Mouse (Mus musculus): Measurements from ENCODE around the gene Jup. TPM values are rescaled to one million over a fixed set of nuclear protein-coding genes. Genes with fewer than 3 reads are reported as not detected.

Gene Jup
- total RNA-seq, 2 experiments from 2014 or later: 1.5 to 3.9 TPM

DNA sequence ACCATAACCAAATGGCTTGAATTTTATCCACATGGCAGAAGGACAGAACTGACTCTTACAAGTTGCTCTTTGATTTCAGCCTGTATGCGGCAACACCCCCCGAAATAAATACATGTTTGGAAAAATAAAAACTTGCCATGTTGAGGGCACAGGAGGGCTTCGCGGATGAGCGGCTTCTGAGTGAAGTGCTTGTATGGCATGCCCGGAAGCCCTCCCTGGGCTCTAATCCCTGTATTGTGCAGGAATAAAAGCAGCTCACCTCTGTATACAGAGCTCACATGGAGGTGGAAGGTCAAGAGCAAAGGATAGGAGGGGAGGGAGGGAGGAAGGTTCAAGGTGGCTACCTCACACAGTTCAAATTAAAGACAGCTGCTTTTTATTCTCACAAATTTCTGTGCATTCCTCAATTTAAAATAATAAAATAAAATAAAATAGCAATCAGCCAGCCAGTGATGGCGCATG, 5.6 kb downstream of the Jup start:
- no peak for ATAC-seq (ENCODE audit: poor library complexity, severe bottlenecking)

DNA sequence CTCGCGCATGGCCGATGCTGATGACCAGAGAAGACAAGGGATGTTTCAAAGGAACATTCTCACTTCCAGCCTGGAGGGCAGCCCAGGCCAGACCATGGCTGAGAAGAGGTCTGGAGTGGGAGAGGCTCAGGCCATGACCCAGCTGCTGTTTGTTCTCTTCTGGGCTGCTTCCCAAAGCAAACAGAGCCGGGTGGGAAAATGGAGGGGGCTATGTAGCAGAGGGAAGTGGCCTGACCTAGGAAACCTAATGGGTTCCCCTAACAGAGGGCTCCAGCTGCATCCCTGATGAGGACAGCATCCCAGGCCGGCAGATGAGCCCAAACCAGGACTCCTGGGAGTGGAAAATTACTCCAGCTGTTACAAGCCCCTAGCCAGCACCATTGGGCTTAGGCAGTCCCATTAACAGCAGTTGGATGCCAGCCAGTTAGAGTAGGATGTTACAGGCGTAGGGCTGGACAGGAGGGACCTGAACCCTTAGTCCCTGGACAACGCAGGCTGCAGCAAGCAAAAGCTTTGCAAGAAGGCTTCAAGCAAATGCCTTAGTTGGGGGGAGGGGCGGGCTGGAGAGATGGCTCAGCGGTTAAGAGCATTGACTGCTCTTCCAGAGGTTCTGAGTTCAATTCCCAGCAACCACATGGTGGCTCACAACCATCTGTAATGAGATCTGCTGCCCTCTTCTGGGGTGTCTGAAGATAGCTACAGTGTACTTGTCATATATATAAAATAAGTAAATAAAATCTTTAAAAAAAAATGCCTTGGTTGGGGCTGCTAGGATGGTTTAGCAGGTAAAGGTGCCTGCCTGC, 6.3 kb downstream of the Jup start:
- no peak for ATAC-seq (ENCODE audit: poor library complexity, severe bottlenecking)

DNA sequence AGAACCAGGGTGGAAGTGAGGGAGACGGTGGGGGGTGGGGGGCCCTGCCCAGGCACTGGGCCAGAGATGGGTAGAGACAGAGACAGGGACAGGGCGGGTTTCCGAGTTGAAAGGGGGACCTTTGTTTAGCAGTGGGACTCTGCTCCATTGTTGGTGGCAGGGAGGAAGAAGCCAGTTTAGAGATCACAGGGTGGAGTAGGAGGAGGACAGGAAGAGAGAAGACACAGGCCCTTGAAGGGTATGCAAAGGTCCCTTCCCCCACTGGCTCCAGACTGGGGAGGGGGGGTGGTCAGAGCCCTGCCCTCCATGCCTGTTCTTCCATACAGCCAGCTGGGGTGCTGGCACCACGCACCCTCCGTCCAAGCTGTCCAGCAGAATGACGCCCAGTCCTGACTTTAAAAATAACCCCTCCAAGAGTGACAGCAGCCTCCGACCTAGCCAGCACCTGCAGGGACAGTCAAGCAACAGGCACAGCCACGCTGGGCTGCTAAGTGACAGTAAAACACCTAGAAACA, 7.6 kb downstream of the Jup start:
- ATAC-seq (ENCODE audit: poor library complexity, severe bottlenecking): no peak

DNA sequence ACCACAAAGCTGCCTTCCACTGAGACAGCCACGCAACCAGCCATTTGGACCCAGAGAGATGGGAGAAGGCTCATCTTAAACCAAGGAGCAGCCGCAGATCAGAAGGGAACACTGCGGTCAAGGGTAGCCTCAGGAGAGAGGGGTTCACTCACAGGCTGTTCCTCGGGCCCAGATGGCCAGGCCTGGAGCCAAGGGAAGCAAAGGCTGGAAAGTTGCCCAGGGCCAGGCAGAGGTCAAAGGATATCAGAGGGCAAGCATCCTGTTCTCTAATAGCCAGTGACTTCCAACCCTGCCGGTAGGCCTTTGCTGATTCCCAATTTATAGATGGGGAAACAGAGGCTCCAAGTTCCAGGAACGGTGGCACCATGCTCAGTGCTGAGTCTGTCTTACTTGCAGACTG, 9.0 kb downstream of the Jup start:
- ATAC-seq (ENCODE audit: poor library complexity, severe bottlenecking): no peak

DNA sequence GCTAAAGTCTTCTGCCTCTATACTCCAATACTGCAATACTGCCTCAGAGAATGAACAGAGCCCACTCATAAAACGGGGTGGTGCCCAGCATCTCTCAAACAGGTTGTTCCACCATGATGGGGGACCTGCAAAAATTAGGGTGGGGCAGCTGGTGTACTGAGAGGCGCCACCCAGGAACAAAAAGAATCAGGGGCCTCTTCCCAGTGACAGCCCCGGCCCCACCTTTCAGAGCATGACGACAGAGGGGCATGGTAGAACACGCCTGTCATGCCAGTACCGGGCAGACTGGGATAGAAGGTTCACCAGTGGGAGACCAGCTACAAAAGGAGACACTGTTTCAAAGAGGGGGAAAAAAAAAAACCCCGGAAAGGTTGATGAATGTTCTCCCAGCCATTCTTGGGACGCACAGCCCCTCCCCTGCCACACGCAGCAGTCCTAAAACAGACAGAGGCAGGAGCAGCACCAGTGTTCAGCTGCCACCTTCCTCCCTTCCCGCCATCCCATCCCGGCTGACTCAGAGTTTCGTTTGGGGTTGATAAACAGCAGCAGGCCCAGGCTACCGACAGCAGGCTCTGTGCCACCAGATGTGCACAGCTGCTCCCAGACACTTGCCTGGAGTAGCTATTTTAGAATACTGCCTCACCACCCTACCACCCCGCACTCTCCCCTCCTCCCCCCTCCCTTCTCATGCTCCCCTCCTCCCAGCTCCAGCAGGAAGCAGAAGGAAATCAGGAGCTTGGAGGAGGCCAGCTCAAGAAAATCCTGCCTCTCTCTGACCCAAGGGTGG, 9.8 kb downstream of the Jup start:
- ATAC-seq (ENCODE audit: poor library complexity, severe bottlenecking): no peak

DNA sequence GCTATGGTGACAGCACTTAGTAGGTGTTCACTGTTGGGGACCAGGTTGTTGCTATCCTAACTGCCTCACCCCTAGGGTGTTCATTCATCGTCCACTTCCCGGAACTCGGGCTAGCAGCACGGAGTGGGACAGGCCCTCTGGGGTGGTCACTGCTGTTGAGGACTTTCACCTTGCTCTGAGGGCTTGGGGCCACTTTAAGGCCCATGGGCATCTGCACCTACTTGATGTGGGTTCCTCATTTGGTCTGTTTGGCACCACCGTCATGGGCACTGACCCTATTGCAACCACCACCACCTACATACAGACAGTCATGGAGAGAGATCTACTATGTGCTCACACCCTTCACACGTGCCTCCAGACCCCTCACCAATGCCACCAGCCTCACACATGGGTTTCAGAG, 10.5 kb downstream of the Jup start:
- ATAC-seq (ENCODE audit: poor library complexity, severe bottlenecking): no peak

DNA sequence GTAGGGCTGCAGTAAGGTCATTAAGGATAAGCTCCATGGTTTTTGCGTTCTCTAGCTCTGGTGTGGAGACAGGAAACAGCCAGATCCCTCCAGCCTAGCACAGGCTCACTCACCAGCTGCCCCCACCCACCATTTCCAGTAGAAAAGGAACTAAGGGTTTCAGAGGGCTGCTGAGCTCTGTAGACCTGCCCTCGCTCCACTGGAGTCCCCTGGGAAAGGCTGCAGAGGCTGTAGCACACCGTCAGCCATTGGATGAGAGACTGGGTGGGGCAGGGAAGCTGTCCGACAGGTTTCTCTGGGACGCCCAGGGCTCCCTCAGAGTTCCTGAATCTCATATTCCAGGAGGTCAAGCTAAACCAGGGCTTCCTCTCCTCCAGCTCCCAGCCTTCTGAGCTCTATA, 11.0 kb downstream of the Jup start:
- no peak for ATAC-seq (ENCODE audit: poor library complexity, severe bottlenecking)

DNA sequence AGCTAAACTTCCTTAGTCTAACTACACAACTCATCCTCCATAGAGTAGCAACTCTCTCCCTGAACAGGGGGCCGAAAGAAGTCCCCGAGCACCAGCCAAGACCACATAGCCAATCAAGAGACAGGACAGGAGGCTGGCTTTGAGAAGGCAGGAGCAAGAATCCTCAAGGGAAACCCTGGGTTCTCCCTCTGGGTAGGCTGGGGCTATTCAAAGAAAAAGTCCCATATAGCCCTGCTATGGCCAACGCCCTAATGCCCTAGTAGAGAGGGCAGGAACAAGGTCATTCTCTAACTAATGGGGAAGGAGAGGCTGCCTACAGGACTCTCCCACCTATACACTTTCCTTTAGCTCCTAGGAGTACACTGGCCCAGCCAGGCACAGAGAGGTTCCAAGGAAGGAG, 12.5 kb downstream of the Jup start:
- no peak for ATAC-seq (ENCODE audit: poor library complexity, severe bottlenecking)

DNA sequence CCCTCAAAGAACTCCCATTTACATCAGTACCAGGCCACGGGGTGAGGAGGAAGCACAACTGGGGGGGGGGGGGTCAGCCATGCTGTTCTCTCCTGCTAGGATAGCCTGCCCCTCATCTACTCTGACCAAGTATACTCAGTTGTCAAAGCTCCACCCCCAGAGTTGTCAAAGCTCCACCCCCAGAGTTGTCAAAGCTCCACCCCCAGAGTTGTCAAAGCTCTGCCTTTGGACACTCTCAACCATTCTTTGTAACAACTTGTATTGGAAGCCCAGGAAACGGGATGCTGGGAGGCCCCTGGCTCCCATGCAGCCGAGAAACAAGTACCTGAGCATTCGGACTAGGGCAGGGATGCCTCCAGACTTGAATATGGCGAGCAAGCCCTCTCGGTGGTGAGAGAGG, 14.9 kb downstream of the Jup start:
- ATAC-seq (ENCODE audit: poor library complexity, severe bottlenecking): no peak

DNA sequence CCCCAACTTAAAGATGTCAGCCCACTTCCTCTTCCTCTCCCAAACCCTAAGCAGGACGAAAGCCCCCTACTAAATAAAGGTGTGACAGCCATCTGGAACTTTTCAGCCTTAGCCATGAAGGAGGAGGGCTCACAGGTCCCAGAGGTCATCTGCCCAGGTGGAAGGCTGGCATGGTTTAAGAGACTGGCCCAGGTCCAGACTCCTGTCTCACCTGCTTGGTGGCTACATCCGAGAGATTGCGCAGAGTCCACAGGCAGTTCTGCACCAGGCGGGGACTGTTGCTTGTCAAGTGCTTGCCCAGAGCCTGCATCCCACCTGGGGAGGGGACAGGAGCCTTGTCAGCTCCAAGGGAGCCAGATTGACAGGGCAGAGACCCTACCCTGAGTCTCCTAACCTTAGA, 18.3 kb downstream of the Jup start:
- no peak for ATAC-seq (ENCODE audit: poor library complexity, severe bottlenecking)

DNA sequence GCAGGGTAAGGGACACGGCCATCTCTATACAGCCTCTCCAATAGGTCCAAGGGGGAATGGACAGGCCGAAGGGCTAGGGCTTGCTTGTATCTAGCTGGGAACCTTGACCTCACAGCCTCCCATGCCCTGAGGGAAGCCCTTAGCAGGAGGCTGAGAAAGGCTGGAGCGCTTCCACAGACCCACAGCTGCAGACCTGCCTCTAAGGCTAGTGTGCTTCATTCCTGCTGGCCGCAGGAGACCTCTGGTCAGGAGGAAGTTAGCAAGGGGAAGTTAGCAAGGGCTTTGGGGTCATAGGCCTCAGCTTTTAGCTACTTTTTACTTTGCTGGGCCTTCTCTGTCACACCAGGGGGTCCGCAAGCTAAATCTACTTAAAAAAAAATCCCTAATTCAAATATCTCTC, 19.1 kb downstream of the Jup start:
- ATAC-seq (ENCODE audit: poor library complexity, severe bottlenecking): no peak

DNA sequence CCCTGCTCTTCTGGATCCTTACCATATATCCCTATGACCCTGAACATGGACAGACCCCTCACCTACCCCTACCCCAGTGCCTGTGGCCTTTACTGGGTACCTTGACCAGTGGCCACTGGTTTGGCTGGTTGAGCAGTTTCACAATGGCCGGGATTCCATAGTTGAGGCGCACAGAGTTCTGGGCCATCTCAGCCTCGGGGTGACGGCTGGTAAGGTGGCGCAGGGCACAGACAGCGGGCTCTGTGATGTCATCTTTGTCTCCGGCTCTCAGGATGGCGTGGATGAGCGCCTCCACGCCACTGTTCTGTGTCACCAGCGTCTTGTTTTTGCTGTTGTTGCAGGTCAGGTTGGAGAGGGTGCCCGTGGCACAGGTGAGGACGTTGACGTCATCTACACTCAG, 19.6 kb downstream of the Jup start:
- no peak for ATAC-seq (ENCODE audit: poor library complexity, severe bottlenecking)

DNA sequence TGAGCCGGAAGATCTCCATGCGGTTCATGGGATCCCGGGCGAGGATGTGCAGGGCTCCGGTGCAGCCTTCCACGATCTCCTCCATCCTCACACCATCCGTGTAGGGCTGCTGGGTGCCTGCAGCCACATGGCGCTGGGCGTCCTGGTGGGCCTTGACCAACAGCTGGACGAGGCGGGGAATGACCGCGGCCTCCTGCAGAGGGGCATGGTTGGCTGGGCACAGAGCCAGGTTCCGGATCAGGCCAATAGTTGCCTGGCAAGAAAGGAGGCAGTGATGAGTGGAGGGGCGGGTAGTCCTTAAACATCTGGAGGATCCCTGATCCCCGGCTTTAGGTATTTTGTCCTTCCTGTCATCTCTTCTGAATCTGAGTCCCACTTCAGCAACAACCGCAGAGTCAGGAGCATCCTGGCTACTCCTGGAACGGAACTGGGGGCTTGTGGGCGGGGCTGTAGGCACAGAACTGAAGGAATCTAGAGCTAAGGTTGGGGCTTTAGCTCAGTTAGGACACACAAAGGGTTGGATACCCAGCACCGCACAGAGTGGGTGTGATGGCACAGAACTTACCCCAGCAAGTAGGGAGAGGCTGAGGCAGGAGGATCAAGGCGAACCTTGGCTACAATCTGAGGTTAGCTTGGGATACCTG, 20.7 kb downstream of the Jup start:
- no peak for ATAC-seq (ENCODE audit: poor library complexity, severe bottlenecking)

DNA sequence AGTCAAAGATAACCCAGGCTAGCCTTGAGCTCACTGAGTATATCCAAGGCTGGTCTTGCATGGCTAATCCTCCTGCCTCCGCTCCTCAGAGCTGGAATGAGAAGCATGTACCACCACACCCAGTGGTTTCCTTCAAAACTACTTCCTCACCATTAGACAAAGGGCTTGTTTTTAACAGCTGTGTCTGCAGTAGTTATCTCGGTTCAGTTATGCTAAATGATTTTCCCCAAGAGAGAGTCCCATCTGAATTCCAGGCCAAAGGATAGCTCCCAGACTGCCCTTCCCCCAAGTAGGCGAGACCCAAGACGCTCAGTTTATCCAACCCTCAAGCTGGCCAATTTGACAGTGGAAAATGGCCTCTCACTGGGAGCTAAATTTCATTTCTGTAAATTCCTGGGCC, 21.6 kb downstream of the Jup start:
- no peak for ATAC-seq (ENCODE audit: poor library complexity, severe bottlenecking)

DNA sequence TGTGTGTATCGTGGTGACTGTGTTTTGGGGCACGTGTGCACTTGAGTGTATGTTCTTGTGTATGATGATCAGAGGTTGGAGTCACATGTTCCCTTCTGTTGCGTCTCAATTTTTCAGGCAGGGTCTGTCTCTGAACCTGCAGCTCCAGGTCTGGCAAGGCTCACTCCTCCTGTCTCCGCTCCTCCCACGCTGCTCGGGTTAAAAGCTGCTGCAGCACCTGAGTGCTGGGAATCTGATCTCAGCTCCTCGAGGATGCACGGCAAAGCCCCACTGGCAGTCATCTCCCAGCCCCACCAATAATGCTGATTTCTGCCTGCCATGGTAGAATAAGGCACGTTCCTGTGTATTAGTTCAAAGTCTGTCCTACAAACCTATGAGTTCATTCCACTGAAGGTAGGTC, 22.4 kb downstream of the Jup start:
- no peak for ATAC-seq (ENCODE audit: poor library complexity, severe bottlenecking)

DNA sequence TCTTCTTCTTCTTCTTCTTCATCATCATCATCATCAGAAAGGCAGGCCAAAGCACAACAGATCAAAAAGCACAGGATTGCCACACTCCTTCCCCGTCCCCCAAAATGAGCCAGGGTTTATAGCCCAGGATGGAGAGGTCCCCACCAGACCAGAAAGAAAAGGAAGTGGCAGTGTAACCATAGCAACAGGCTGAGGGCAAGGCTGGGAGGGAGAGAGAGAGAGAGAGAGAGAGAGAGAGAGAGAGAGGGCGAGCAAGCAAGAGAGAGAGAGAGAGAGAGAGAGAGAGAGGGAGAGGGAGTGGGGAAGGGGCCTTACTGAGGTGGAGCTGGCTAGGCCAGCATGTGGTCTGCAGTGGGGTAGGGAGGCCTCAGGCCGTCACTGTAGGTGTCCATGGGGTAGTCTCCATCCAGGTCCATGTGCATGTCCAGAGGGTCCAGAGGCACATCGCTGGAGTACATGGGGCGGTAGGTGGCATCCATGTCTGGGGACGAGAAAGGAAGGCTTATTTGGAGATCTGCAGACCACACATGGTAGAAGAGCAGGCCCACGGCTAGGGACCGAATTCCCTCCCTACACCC, 25.5 kb downstream of the Jup start:
- no peak for ATAC-seq (ENCODE audit: poor library complexity, severe bottlenecking)

DNA sequence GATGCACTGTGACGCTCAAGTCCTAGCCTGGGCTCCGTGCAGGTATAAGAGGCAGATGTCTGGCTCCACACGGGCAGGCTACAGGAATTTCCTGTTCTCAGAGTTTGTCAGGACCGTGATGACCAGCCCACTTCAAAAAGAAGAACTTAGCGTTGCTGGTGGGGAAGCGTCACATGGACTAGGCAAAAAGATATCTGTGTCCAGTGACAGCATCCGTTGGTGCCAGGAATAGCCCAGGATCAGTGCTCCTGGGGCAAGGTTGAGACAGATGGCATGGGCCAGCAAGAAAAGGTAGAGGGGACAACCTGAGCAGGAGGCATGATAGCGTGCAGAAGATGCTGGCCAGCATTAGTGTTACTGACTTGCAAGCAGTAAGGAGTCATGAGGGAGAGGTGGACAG, 27.7 kb downstream of the Jup start:
- peak; percentile 60 for ATAC-seq (ENCODE audit: poor library complexity, severe bottlenecking)

DNA sequence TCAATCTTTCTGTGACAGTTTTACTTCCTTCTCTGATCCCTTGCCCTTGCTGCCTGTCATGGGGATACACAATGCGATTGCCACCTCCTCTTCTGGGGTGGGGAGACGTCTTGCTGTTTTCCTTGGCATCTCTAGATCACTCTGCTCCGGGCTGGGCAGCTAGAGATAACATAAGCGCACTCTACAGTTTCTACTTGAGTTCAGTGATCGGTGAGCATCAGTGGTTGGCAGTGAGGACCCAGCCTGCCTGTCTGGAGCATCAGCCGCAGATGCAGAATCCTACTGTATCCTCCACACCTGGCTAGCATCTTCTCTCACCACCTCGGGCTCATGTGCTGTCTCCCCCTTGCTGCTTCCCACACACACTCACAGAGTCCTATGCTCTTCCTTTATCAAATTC, 28.4 kb downstream of the Jup start:
- ATAC-seq (ENCODE audit: poor library complexity, severe bottlenecking): no peak

DNA sequence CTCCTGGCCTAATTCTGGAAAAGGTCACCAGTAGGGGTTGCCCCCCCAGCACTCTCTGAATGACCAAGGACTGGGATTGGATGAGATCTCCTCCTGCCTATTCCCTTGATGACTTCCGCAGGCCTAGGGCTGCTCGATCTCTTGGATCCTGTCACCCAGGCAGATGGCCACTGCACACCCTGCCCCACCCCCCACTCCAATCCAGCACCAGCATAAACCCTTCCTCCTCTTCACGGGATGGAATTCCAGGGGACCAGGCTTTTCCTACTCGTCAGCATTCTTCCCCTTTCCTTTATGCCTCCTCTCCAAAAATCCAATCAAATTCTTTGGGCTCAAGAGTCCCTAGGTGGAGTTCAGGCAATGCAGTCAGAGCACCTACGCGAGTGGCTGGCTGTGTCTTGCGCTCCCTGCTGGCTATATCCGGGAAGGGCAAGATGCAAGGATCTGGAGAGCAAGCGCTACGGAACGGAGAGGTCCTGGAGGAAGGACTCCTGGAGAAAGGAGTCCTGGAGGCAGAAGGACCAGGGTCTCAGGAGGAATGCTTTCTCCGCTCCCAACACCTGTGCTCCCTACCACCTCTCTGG, 34.5 kb downstream of the Jup start:
- peak; percentile 72 for ATAC-seq (ENCODE audit: poor library complexity, severe bottlenecking)

DNA sequence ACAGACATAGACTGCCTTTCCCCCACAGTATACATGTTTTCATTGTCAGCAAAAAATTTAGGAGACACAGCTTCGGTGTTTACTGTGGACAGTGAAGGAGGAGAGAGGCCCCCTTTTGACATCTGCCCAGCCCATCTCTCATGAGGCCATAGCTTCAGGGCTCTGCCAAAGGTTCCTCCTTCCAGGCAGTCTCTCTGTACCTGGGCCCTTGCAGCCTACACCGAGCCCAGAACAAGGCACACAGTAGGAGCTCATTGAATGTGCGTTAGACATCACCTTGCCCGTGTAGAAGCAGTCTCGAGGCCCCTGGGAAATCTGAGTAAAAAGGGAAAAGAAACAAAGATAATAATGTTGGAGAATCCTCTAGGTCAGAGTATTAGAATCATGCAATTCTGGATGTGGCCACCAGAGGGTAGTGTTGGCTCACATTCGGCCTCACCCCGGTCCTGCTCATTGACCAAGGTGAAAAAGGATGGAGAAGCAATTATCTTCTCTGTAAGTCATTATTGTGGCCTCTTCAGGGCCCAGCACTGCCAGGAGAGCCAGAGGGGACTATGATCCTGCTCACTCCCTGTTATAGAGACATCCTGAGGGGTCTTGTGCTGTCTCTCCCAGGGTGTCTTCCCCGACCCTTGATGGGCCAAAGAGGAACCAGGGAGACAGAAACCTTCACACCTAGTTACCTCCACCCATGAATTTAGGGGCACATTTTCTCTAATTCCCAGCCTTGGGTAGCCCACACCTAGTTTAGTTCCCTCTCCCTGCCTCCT, 35.2 kb downstream of the Jup start:
- ATAC-seq (ENCODE audit: poor library complexity, severe bottlenecking): peak; percentile 86
